In genomic region chr2:109920471-109920870, GRCm38 (mm10) we compare ENCODE assay signal across 10 mouse cellular contexts. TPM values are rescaled to one million over a fixed set of nuclear protein-coding genes. Genes with fewer than 3 reads are reported as not detected.
DNase-seq lines count a peak whose midpoint lies in the region; ATAC-seq and TF ChIP-seq lines count a peak whose summit lies in the region.
"Had no signal": no experiment of that assay in that cellular context is flagged by ENCODE, and none has a peak within 500 bp of the region (broad histone marks: within the 10 kb centered on the region; RNA-seq: fewer than 3 reads in every experiment).

No protein-coding gene starts in this region.

- 84% methylated on average over 7 of the region's 7 CpGs for WGBS in forebrain, embryonic 11.5 days
- 78% methylated on average over 7 of the region's 7 CpGs for WGBS in forebrain, embryonic 15.5 days
- WGBS in hindbrain, embryonic 15.5 days, result 58% methylated on average over 7 of the region's 7 CpGs
- 68% methylated on average over 7 of the region's 7 CpGs for WGBS in midbrain, embryonic 10.5 days

- H3K36me3 ChIP-seq in forebrain, embryonic 11.5 days (ENCODE audit: control insufficient read depth, insufficient read depth, low read length), result no peaks in the 10 kb centered on the region
- no peaks in the 10 kb centered on the region for H3K36me3 ChIP-seq in forebrain, embryonic 15.5 days
- H3K36me3 ChIP-seq in E14TG2a.4 (ENCODE audit: insufficient read depth, low read length), result peaks cover 34% of the 10 kb centered on the region
- no peaks in the 10 kb centered on the region for H3K36me3 ChIP-seq in hindbrain, embryonic 15.5 days
- peaks cover under 1% of the 10 kb centered on the region; the same call in 1 of the 2 replicates for H3K36me3 ChIP-seq in midbrain, embryonic 10.5 days

- DNase-seq in forebrain, embryonic 11.5 days (ENCODE audit: low spot score), result no peak
- no peak for DNase-seq in midbrain, embryonic 10.5 days (ENCODE audit: low spot score)
- DNase-seq in left cerebral cortex, postnatal 36 days (ENCODE audit: low spot score in 2 of 2), result no peak
- DNase-seq in frontal cortex, postnatal 25 days (ENCODE audit: low spot score in 2 of 2), result no peak
- DNase-seq: cerebellum, adult 11-12 months; lung, adult 18-20 months had no signal

- peaks cover 13% of the 10 kb centered on the region for H3K27me3 ChIP-seq in forebrain, embryonic 11.5 days (ENCODE audit: control insufficient read depth, insufficient read depth, low read length)
- peaks cover 18% of the 10 kb centered on the region for H3K27me3 ChIP-seq in forebrain, embryonic 15.5 days
- no peaks in the 10 kb centered on the region for H3K27me3 ChIP-seq in E14TG2a.4 (ENCODE audit: insufficient read depth, low read length)
- no peaks in the 10 kb centered on the region for H3K27me3 ChIP-seq in hindbrain, embryonic 15.5 days
- H3K27me3 ChIP-seq in midbrain, embryonic 10.5 days (ENCODE audit: low read depth, poor library complexity, severe bottlenecking), result peaks cover 21% of the 10 kb centered on the region

- H3K4me3 ChIP-seq in forebrain, embryonic 11.5 days (ENCODE audit: low read depth, low read length), result 0 out of 2 replicates have a peak overlapping the region, but pooled peaks have one; percentile 5
- H3K4me3 ChIP-seq in forebrain, embryonic 15.5 days, result no peak overlapping the region
- H3K4me3 ChIP-seq in E14TG2a.4 (replicated peaks; ENCODE audit: low read length), result peak overlapping the region; percentile 90
- H3K4me3 ChIP-seq in hindbrain, embryonic 15.5 days, result no peak overlapping the region
- H3K4me3 ChIP-seq in midbrain, embryonic 10.5 days, result peak overlapping the region; percentile 89

- H3K9me3 ChIP-seq in forebrain, embryonic 11.5 days (ENCODE audit: control insufficient read depth, low read length), result no peaks in the 10 kb centered on the region
- H3K9me3 ChIP-seq in forebrain, embryonic 15.5 days, result no peaks in the 10 kb centered on the region
- H3K9me3 ChIP-seq in E14TG2a.4 (ENCODE audit: low read length), result no peaks in the 10 kb centered on the region
- no peaks in the 10 kb centered on the region for H3K9me3 ChIP-seq in hindbrain, embryonic 15.5 days
- H3K9me3 ChIP-seq in midbrain, embryonic 10.5 days (replicated peaks), result no peaks in the 10 kb centered on the region

- no peak overlapping the region for H3K9ac ChIP-seq in forebrain, embryonic 11.5 days (ENCODE audit: low read length)
- no peak overlapping the region for H3K9ac ChIP-seq in forebrain, embryonic 15.5 days (replicated peaks)
- H3K9ac ChIP-seq in hindbrain, embryonic 15.5 days, result no peak overlapping the region

- H3K4me1 ChIP-seq in forebrain, embryonic 11.5 days (replicated peaks; ENCODE audit: control insufficient read depth, insufficient read depth, low read length), result peaks cover 6% of the 10 kb centered on the region; the same call in 1 of the 2 replicates
- peaks cover 13% of the 10 kb centered on the region for H3K4me1 ChIP-seq in forebrain, embryonic 15.5 days
- H3K4me1 ChIP-seq in E14TG2a.4 (replicated peaks; ENCODE audit: low read depth, low read length), result peaks cover 73% of the 10 kb centered on the region
- H3K4me1 ChIP-seq in hindbrain, embryonic 15.5 days (replicated peaks), result peaks cover 38% of the 10 kb centered on the region
- H3K4me1 ChIP-seq in midbrain, embryonic 10.5 days, result peaks cover 51% of the 10 kb centered on the region

- H3K4me2 ChIP-seq in forebrain, embryonic 11.5 days (ENCODE audit: low read depth, low read length, severe bottlenecking), result no peak overlapping the region
- no peak overlapping the region for H3K4me2 ChIP-seq in forebrain, embryonic 15.5 days (replicated peaks)
- H3K4me2 ChIP-seq in hindbrain, embryonic 15.5 days, result peak overlapping the region; percentile 94

- H3K27ac ChIP-seq in forebrain, embryonic 11.5 days (ENCODE audit: low read depth, low read length), result no peak overlapping the region
- no peak overlapping the region for H3K27ac ChIP-seq in forebrain, embryonic 15.5 days (replicated peaks)
- H3K27ac ChIP-seq in hindbrain, embryonic 15.5 days (replicated peaks), result no peak overlapping the region
- H3K27ac ChIP-seq in midbrain, embryonic 10.5 days (replicated peaks), result peak overlapping the region; percentile 55; the same call in 1 of the 2 replicates

- TF ChIP-seq CTCF in E14TG2a.4 (conservative IDR thresholded peaks at IDR 0.05; ENCODE audit: low read length), result no peak

- intact Hi-C loops in left cerebral cortex, postnatal 36 days (cut with DNase I), result no loop called here

- no peak for ATAC-seq in forebrain, embryonic 11.5 days (replicated peaks; ENCODE audit: low FRiP score)
- no peak for ATAC-seq in forebrain, embryonic 15.5 days (replicated peaks)
- ATAC-seq in hindbrain, embryonic 15.5 days (ENCODE audit: low FRiP score, low read depth), result no peak
- ATAC-seq in megakaryocyte, adult 5-6 weeks (ENCODE audit: poor library complexity, severe bottlenecking), result no peak

RNA-seq across cellular contexts. Expression of gene Lgr4, which starts 3.0 kb away (rescaled TPM):
- 8.6 TPM in 2 replicates for polyA plus RNA-seq in forebrain, embryonic 11.5 days (2014; fragmentation: Nextera tagmentation; extraction: Ambion mirVana)
- polyA plus RNA-seq in forebrain, embryonic 15.5 days (2015; fragmentation: Nextera tagmentation; extraction: Ambion mirVana), result 2.8 and 3.0 TPM in 2 replicates
- 8.0 and 8.6 TPM in 2 replicates for polyA plus RNA-seq in hindbrain, embryonic 15.5 days (2015; fragmentation: Nextera tagmentation; extraction: Ambion mirVana)
- 12.7 and 14.3 TPM in 2 replicates for polyA plus RNA-seq in midbrain, embryonic 10.5 days (2016; fragmentation: Nextera tagmentation; extraction: Ambion mirVana)
- total RNA-seq in megakaryocyte, adult 5-6 weeks (2015), result 0.94 and 1.3 TPM in 2 replicates
- total RNA-seq in megakaryocyte, adult 5-6 weeks (2017), result 0.73 and 0.88 TPM in 2 replicates
- 10 to 100 TPM; 23.7 to 26.2 TPM for total RNA-seq in left cerebral cortex, postnatal 36 days (2021)

RNA-seq across cellular contexts. Expression of gene Lin7c, which starts 29.8 kb away (rescaled TPM):
- 118 and 126 TPM in 2 replicates for polyA plus RNA-seq in forebrain, embryonic 11.5 days (2014; fragmentation: Nextera tagmentation; extraction: Ambion mirVana)
- polyA plus RNA-seq in forebrain, embryonic 15.5 days (2015; fragmentation: Nextera tagmentation; extraction: Ambion mirVana), result 169 and 184 TPM in 2 replicates
- polyA plus RNA-seq in hindbrain, embryonic 15.5 days (2015; fragmentation: Nextera tagmentation; extraction: Ambion mirVana), result 175 and 177 TPM in 2 replicates
- 101 and 121 TPM in 2 replicates for polyA plus RNA-seq in midbrain, embryonic 10.5 days (2016; fragmentation: Nextera tagmentation; extraction: Ambion mirVana)
- 48.7 and 52.2 TPM in 2 replicates for total RNA-seq in megakaryocyte, adult 5-6 weeks (2015)
- total RNA-seq in megakaryocyte, adult 5-6 weeks (2017), result 92.1 and 97.8 TPM in 2 replicates
- 10 to 100 TPM; 66.9 to 76.8 TPM for total RNA-seq in left cerebral cortex, postnatal 36 days (2021)

Comparison
In these comparisons a context has a peak if more than half of its experiments do, and no peak if none do; other contexts are left out.
1. H3K4me3 ChIP-seq: peak in forebrain, embryonic 11.5 days (single experiment), E14TG2a.4 (single experiment) and midbrain, embryonic 10.5 days (single experiment); none in forebrain, embryonic 15.5 days (single experiment) and hindbrain, embryonic 15.5 days (single experiment).